Mouse (Mus musculus) liver, adult 2 months (tissue): ENCODE data around the gene Trnt1.

Experiments
- CTCF ChIP-seq: fragments of 200-500 bp; IDR thresholded peaks from 2 replicates; pipeline ENCODE4 v1.5.1; 2011; ENCODE audit warnings: low read depth, low read length, control low read depth
- POLR2A ChIP-seq: fragments of 200-500 bp; IDR thresholded peaks from 2 replicates; pipeline ENCODE4 v1.6.1; 2011; ENCODE audit warnings: low read length, control low read depth; ENCODE audit not compliant: insufficient read depth; ENCODE audit errors: extremely low read depth

DNA sequence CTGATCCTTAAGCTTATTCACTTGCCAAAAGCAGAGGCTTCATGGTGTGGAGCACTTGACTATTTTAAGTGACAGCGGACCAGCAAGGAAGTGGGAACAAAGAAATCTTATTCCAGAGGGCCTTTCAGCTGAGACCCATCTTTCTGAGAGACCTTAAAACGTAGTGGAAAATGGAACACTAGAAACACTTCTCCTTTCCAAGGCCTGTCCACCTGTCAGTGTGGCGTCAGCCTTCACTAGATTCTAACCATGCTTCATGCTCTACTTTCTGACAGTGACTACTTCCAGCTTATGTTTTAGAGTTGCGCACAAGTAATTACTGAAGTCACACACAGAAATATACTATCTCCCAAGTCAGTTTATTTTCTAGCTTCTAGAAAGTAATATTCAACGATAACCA lies 23.6 kb downstream of the Trnt1 start:
- TF ChIP-seq CTCF (no peak), POLR2A (no peak)
